Mouse (Mus musculus) ES-E14 (cell line): ENCODE measurements around the gene Phactr4.

Experiments used
- CHD2 ChIP-seq: IDR thresholded peaks from 2 replicates; pipeline ENCODE4 v1.6.1; 2014; ENCODE audit warnings: mild to moderate bottlenecking, low read depth, low read length, inconsistent platforms
- HCFC1 ChIP-seq: IDR thresholded peaks from 2 replicates; pipeline ENCODE4 v1.6.1; 2012; ENCODE audit warnings: low read length, inconsistent platforms, borderline replicate concordance; ENCODE audit not compliant: insufficient read depth
- MAFK ChIP-seq: IDR thresholded peaks from 2 replicates; pipeline ENCODE4 v1.6.1; 2014; ENCODE audit warnings: mild to moderate bottlenecking, low read depth, low read length, inconsistent platforms; ENCODE audit not compliant: insufficient read depth
- ZC3H11A ChIP-seq: IDR thresholded peaks from 2 replicates; pipeline ENCODE4 v1.6.1; 2012; ENCODE audit warnings: low read depth, mild to moderate bottlenecking, inconsistent platforms, low read length, borderline replicate concordance
- ZNF384 ChIP-seq: IDR thresholded peaks from 2 replicates; pipeline ENCODE4 v1.6.1; 2012; ENCODE audit warnings: low read depth, low read length, inconsistent platforms

GRCm38 (mm10) chr4:132398863-132399262 lies 23.4 kb downstream of the Phactr4 start:
- TF ChIP-seq ZC3H11A (no peak), MAFK (no peak), HCFC1 (no peak), CHD2 (no peak), ZNF384 (no peak)
